Mouse (Mus musculus): ENCODE data around the gene Atpaf2.
A peak's percentile ranks its signal among the peaks of the same experiment; 100 is the strongest.
"Not testable (repeated sequence)": the region's sequence is repeated elsewhere in the genome, so short reads cannot be mapped to it uniquely, and the experiment has no call there.

Gene Atpaf2

GRCm38 (mm10) chr11:60417717-60418472 is at the start of gene Atpaf2:
TSS of gene Atpaf2 (minus strand) at chr11:60418457.
- DNase-seq (ENCODE audit: low spot score), result no peak

GRCm38 (mm10) chr11:60465943-60466380 is 47.7 kb upstream of the Atpaf2 start:
- DNase-seq (ENCODE audit: low spot score), result peak; percentile 14

GRCm38 (mm10) chr11:60457973-60458372 is 39.7 kb upstream of the Atpaf2 start:
- DNase-seq (ENCODE audit: low spot score), result no peak

- no peak for DNase-seq (ENCODE audit: low spot score)
Measured at GRCm38 (mm10) chr11:60454745-60455087, 36.5 kb upstream of the Atpaf2 start.

- peak; percentile 87 for DNase-seq (ENCODE audit: low spot score)
Measured at GRCm38 (mm10) chr11:60454080-60454744, 36.0 kb upstream of the Atpaf2 start, which contains the start of gene Drg2. TSS of gene Drg2 (plus strand) at chr11:60454591.

DNA sequence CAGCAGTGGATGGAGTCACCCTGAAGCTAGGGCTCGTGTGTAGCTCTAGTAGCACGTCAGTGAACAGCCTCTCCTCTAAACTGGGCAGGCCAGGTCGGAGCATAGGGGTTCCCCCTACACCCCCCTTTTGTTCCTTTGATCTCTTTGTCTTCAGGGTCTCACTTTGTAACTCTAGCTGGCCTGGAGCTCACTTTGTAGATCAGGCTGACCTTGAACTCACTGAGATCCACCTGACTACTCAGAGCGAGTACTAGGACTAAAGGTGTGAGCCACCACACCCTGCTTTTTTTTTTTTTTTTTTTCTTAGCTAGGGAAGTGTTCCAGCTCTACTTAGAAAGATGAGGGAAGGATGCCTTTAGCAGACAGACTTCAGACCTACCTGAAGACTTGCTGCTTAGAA is 25.8 kb upstream of the Atpaf2 start:
- no peak for DNase-seq (ENCODE audit: low spot score)

- DNase-seq (ENCODE audit: low spot score), result no peak
Measured at GRCm38 (mm10) chr11:60442896-60443295, 24.6 kb upstream of the Atpaf2 start.

DNA sequence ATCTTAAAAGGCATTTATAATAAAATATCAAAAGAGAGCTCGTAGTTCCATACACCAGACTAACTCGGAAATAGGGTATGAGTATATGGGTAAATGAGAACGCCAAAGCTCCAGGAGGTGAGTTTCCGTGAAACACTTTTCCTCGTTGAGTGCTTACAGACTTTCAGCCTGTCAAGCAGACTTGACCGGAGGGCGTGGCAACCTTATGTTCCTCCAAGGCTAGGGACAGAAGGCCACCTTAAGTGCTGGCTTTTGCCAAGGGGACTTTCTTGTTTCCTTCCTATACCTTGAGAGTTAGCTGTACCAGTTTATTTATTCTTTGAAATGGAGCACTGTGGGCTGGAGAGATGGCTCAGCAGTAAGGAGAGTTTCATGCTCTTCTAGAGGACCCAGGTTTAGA is 21.9 kb upstream of the Atpaf2 start:
- no peak for DNase-seq (ENCODE audit: low spot score)

- DNase-seq (ENCODE audit: low spot score), result not testable (repeated sequence)
Measured at GRCm38 (mm10) chr11:60439621-60440020, 21.4 kb upstream of the Atpaf2 start.

DNA sequence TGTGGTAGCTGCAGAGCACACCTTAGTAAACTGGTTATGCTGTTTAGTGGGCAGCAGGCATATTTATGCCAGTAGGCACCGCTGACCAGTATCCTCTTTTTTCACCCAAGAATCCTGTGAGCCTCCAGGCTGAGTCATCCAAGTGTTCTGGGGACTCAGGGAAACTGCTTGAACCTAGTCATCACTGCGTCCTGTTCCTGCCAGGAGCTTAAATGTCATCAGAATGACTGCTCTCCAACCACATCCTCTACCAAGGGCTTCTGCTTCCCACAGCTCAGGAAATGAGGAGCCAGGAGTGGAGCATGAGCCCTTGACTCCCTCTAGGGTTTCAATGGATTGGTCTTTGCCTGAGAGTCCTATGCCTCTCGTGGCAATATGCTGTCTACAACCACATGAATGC is 18.4 kb upstream of the Atpaf2 start:
- DNase-seq (ENCODE audit: low spot score), result no peak

GRCm38 (mm10) chr11:60435133-60435532 is 16.9 kb upstream of the Atpaf2 start:
- no peak for DNase-seq (ENCODE audit: low spot score)

GRCm38 (mm10) chr11:60433501-60433900 is 15.2 kb upstream of the Atpaf2 start:
- no peak for DNase-seq (ENCODE audit: low spot score)

DNA sequence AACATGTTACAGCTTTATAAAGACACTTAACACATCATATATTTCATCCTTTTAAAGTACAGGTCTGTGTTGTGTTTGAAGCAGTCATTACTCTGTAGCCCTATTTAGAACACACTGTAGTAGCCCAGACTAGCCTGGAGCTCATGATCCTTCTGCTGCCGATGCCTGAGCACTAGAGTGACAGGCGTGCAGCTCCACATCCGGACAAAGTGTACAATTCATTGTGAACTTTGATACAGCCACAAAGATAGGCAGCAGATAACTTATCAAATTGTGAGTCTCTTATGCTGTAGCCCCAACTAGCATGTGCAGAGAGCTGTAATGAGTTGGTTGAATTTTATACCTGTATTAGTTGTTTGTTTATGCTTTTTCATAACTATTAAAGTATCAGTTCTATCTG is 9.4 kb upstream of the Atpaf2 start:
- DNase-seq (ENCODE audit: low spot score), result no peak

DNA sequence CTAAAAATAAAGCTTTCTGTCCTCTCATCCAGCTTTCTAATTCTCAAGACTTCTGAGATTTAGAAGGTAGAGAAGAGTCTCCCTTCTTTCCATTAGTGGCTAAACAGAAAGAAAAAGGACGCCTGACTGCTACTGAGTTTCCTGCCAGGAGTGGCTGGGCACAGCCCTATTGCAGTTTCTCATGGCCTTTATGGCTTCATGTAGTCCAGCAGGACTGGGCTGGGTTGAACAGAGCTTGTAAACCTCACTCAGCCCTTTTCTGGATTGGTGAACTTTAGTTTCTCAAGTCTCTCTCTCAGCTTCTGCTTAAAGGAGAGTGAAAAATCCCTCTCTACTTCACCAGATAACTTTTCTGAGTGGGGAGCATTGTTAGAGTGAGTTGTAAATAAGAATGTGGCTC is 8.2 kb upstream of the Atpaf2 start:
- no peak for DNase-seq (ENCODE audit: low spot score)

DNA sequence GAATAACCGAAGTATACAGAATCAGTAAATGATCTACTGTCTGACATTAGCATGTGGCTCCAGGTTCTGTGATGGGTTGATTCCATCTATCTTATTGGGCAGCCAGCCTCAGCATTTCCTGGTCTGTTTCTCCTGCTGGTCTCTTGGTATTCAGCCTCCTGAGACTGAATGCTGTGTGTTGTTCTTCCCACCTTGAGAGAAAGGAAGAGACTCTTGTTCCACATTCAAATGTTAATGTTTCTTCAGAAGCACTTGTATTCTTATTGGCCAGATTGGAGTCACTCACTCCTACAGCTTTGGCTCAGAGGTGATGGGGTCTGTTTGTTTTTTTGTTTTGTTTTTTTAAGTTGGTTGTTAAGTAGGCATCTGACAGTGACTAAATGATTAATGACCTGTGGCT is 4.7 kb upstream of the Atpaf2 start:
- no peak for DNase-seq (ENCODE audit: low spot score)

GRCm38 (mm10) chr11:60422046-60422668 is 3.9 kb upstream of the Atpaf2 start:
- no peak for DNase-seq (ENCODE audit: low spot score)

DNA sequence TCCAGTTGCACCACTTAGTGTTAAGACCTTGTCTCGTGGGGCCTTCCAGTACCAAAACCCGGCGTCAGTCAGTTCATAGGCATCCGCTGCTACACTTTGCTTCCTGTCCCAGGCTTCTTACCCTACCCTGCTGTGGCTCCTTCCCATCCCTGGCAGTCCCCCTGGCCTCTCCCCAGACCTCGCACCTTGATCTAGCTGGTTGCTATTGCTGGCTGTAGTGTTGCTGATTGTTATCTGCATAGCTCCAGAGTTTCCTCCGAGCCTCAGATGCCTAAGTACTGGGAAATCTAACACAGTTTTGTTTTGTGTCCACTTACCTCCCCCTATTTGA is 181 bp upstream of the Atpaf2 start:
- DNase-seq (ENCODE audit: low spot score), result no peak

DNA sequence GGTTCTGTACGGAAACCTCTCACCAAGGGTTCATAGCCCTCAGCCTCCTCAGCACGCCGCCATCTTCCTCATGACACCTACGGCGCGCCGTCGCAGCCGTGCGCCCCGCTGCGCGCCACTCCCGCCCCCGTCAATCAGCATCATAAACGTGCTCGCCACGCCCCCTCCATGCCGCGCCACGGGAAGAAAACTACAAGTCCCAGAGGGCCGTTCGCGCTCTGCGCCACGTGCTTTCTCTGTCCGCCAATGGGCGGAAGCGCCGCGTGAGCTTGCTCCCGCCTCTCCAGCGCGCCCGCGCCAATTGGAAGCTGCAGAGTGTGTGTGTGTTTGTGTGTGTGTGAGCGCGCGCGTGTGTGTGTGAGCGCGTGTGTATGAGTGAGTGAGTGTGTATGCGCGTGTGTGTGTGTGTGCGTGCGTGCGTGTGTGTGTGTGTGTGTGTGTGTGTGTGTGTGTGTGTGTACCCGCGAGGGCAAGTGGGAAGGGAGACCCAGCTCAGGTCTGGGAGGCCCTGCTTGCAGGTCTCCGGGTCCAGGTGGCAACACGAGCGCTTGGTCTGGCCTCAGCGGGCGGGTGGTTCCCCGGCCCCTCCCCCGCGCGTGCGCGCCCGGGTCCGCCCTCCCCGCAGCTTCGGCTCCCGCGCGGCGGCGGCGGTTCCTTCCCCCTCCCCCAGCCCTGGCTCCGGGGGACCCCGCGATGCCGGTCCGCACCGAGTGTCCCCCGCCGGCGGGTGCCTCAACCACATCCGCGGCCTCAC is 1.1 kb downstream of the Atpaf2 start, which contains the start of gene Gid4:
Gene Gid4 (plus strand): TSS at position 183 of the 754 bp plus-strand sequence.
- peak; percentile 97 for DNase-seq (ENCODE audit: low spot score)

DNA sequence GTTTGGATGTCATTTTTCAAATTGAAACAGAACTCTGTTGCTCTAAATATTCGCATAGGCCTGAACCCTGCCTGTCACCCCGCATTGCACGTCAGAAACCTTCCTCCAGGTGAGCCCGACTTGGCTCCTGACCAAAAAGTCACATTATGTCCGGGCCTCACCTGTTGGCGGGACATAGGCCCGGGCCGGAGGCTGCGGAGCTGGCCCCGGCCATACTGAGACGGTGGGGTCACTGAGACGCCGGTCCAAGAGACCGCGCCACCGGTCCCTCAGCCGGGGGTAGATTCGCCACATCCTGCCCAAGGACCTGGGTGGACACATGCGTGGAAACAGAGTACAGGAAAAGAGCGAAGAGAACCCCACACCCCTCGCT is 1.7 kb downstream of the Atpaf2 start:
- DNase-seq (ENCODE audit: low spot score), result no peak

DNA sequence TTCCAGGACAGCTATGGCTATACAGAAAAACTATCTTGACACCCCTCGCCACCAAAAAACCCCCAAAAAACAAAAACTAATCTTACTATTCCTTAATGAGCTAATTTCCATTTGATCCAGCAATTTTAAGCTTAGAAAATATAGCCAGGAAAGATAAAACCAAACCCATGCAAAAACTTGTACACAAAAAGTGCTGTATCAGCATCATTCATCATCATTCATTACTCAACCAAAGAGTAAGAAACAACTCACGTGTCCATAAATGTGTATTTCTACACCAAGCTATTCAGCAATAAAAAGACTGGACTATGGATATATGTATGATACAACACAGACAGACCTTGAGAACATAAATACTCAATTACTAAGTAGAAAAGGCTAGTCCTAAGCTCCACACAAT is 5.3 kb downstream of the Atpaf2 start:
- DNase-seq (ENCODE audit: low spot score), result no peak

DNA sequence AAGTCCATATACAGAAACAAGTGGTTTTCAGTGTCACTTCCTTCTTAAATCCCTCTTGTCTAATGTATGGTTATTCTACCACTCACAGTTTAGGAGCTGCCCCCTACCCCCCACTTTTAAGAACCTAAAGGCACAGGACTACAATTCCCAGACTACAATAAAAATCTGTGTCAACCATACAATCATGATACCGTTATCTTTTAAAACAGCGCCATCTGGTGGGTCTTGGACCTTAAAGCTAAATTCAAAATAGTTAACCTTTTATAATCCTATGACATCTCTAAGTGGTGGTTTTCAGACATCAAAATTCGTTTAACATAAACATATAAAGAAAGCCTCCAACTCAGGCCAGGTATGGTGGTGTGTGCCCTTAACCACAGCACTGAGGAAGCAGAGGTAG is 6.1 kb downstream of the Atpaf2 start:
- DNase-seq (ENCODE audit: low spot score), result peak; percentile 62

- no peak for DNase-seq (ENCODE audit: low spot score)
Measured at GRCm38 (mm10) chr11:60406606-60407005, 11.7 kb downstream of the Atpaf2 start.

- DNase-seq (ENCODE audit: low spot score), result no peak
Measured at GRCm38 (mm10) chr11:60397172-60397571, 21.1 kb downstream of the Atpaf2 start.
